Mouse (Mus musculus) cerebellum, adult 2 months (tissue): ENCODE data around the gene Mgarp. TPM values are rescaled to one million over a fixed set of nuclear protein-coding genes. Genes with fewer than 3 reads are reported as not detected.
A peak's percentile ranks its signal among the peaks of the same experiment; 100 is the strongest.
"Not testable (repeated sequence)": the region's sequence is repeated elsewhere in the genome, so short reads cannot be mapped to it uniquely, and the experiment has no call there.

ENCODE experiments used
- DNase-seq, 2 experiments: peaks; one replicate each; pipeline ENCODE4 v3.0.0; 2021
- H3K27ac ChIP-seq: fragments of 200-500 bp; 2 replicates; pipeline ENCODE4 v1.5.1; 2012; ENCODE audit warnings: low read length, control low read depth, inconsistent platforms; ENCODE audit not compliant: insufficient read depth
- H3K27me3 ChIP-seq: fragments of 200-500 bp; 2 replicates; pipeline ENCODE4 v1.6.1; 2012; ENCODE audit warnings: inconsistent platforms, mild to moderate bottlenecking, low read length, moderate library complexity; ENCODE audit not compliant: control insufficient read depth, insufficient read depth
- H3K4me1 ChIP-seq: fragments of 200-500 bp; 2 replicates; pipeline ENCODE4 v1.6.1; 2011; ENCODE audit warnings: low read length; ENCODE audit not compliant: control insufficient read depth, insufficient read depth
- H3K4me3 ChIP-seq: fragments of 200-500 bp; replicated peaks from 2 replicates; pipeline ENCODE3; 2011; ENCODE audit warnings: mild to moderate bottlenecking, low read depth, low read length, control low read depth; ENCODE audit not compliant: insufficient read depth
- CTCF ChIP-seq: fragments of 200-500 bp; IDR thresholded peaks from 2 replicates; pipeline ENCODE4 v1.5.1; 2011; ENCODE audit warnings: low read depth, mild to moderate bottlenecking, control low read depth, low read length, moderate library complexity, borderline replicate concordance; ENCODE audit not compliant: insufficient read depth
- POLR2A ChIP-seq: fragments of 200-500 bp; IDR thresholded peaks from 2 replicates; pipeline ENCODE4 v1.6.1; 2011; ENCODE audit warnings: low read length, control low read depth, borderline replicate concordance; ENCODE audit not compliant: insufficient read depth
- WGBS: fragments of 180-500 bp; shearing (Covaris S2); methylation state at CpG from one replicate; pipeline ENCODE4 v1.1.7; 2018; 5-methylcytosine and 5-hydroxymethylcytosine counted together
- polyA plus RNA-seq: library from polyadenylated mRNA; depleted of rRNA; stranded (reverse); fragments of >200 nt; gene quantifications from 2 replicates; pipeline ENCODE4 v1.2.3, GENCODE M21; 2012

The Mgarp gene
- polyA plus RNA-seq, 1 experiment = 2.0 TPM

GRCm38 (mm10) chr3:51364703-51365516, 31.6 kb downstream of the Mgarp start:
- peak; percentile 86 to 88 for DNase-seq
- H3K4me3 ChIP-seq = peak overlapping the region; percentile 57
- H3K4me1 ChIP-seq = no peaks in the 10 kb centered on the region; the same call in 1 of the 2 replicates
- WGBS = 11% methylated on average over 31 of the region's 31 CpGs
- H3K27me3 ChIP-seq = no peaks in the 10 kb centered on the region
- TF ChIP-seq CTCF = peak; percentile 98
- no peak for TF ChIP-seq POLR2A
- no peak overlapping the region for H3K27ac ChIP-seq

GRCm38 (mm10) chr3:51361066-51361465, 35.5 kb downstream of the Mgarp start:
- peaks cover 6% of the 10 kb centered on the region for H3K4me1 ChIP-seq
- H3K27me3 ChIP-seq = no peaks in the 10 kb centered on the region
- WGBS = 47% methylated on average over 9 of the region's 9 CpGs
- H3K4me3 ChIP-seq = no peak overlapping the region
- DNase-seq = no peak
- H3K27ac ChIP-seq = no peak overlapping the region
- TF ChIP-seq CTCF (no peak), POLR2A (no peak)

GRCm38 (mm10) chr3:51359558-51360307, 36.8 kb downstream of the Mgarp start:
- WGBS = 78% methylated on average over 14 of the region's 14 CpGs
- H3K4me3 ChIP-seq = no peak overlapping the region
- TF ChIP-seq POLR2A (no peak), CTCF (no peak)
- H3K4me1 ChIP-seq = peaks cover 6% of the 10 kb centered on the region
- H3K27ac ChIP-seq = no peak overlapping the region
- H3K27me3 ChIP-seq = no peaks in the 10 kb centered on the region
- DNase-seq = no peak

- H3K4me1 ChIP-seq = peaks cover 6% of the 10 kb centered on the region
- H3K4me3 ChIP-seq = peak overlapping the region; percentile 64
- TF ChIP-seq POLR2A = no peak
- no peak for TF ChIP-seq CTCF
- 7% methylated on average over 50 of the region's 50 CpGs for WGBS
- H3K27me3 ChIP-seq = no peaks in the 10 kb centered on the region
- no peak overlapping the region for H3K27ac ChIP-seq
- DNase-seq = peak in 1 of 2 experiments; percentile 46
Measured at GRCm38 (mm10) chr3:51358660-51359557, 37.6 kb downstream of the Mgarp start.

- DNase-seq = peak; percentile 32 to 53
- Histone ChIP-seq H3K27ac (no peak overlapping the region), H3K27me3 (no peaks in the 10 kb centered on the region), H3K4me1 (peaks cover 6% of the 10 kb centered on the region), H3K4me3 (no peak overlapping the region)
- WGBS = 14% methylated on average over 15 of the region's 15 CpGs
- TF ChIP-seq CTCF (no peak), POLR2A (no peak)
Measured at GRCm38 (mm10) chr3:51358181-51358580, 38.4 kb downstream of the Mgarp start.

- WGBS = 59% methylated on average over 14 of the region's 14 CpGs
- TF ChIP-seq POLR2A (no peak), CTCF (no peak)
- H3K4me3 ChIP-seq = no peak overlapping the region
- DNase-seq = no peak
- no peak overlapping the region for H3K27ac ChIP-seq
- peaks cover 6% of the 10 kb centered on the region for H3K4me1 ChIP-seq
- no peaks in the 10 kb centered on the region for H3K27me3 ChIP-seq
Measured at GRCm38 (mm10) chr3:51357624-51358023, 38.9 kb downstream of the Mgarp start.

- DNase-seq = no peak
- no peaks in the 10 kb centered on the region for H3K27me3 ChIP-seq
- no peak for TF ChIP-seq POLR2A
- no peak for TF ChIP-seq CTCF
- H3K4me1 ChIP-seq = peaks cover 6% of the 10 kb centered on the region
- no peak overlapping the region for H3K4me3 ChIP-seq
- 60% methylated on average over 5 of the region's 5 CpGs for WGBS
- H3K27ac ChIP-seq = no peak overlapping the region
Measured at GRCm38 (mm10) chr3:51357078-51357477, 39.5 kb downstream of the Mgarp start.

- H3K27ac ChIP-seq, H3K4me1 ChIP-seq, H3K27me3 ChIP-seq, DNase-seq, H3K4me3 ChIP-seq: not testable (repeated sequence)
- WGBS = 89% methylated on average over 6 of the region's 6 CpGs
Measured at GRCm38 (mm10) chr3:51354956-51355355, 41.6 kb downstream of the Mgarp start.
